Mouse (Mus musculus): Measurements from ENCODE around the gene Usp24.
"Not testable (repeated sequence)": the region's sequence is repeated elsewhere in the genome, so short reads cannot be mapped to it uniquely, and the experiment has no call there.

Usp24 gene

DNA sequence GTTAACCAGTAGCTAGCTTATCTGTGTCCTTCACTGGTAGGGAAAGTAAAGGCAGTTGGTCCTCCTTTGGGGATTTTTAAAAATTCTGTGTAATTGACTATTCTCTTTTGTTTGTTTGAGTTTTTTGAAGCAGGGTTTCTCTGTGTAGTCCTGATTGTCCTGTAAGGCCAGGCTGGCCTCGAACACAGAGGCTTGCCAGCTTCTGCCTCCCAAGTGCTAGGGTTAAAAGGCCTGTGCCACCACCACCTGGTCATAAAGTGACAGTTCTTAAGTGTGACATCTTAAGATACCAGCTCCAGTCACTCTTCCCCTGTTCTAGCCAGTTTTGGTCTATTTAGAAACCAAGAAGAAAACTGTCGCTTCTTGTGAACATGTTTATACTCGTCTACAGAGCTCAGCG lies 2.2 kb downstream of the Usp24 start:
- DNase-seq (ENCODE audit: low read depth, low spot score), result no peak

DNA sequence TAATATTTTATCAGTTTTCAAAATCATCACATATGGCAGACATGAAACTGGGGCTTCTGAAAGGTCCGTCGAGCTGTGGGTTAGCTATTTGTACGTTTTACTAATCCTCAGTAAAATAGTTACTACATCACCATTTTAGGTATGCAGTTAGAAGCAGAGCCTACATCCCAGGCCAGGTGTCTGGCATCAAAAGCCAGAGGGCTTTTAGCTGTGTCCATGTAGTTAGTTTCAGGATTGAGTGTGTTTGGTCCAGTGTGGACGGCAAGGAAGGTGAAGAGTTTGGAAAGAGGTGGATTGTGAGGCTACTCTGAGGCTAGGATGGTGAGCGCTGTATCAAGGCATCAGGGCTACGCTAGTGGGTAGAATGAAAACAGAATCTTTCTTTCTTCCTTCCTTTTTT lies 3.0 kb downstream of the Usp24 start:
- DNase-seq (ENCODE audit: low read depth, low spot score), result no peak

DNA sequence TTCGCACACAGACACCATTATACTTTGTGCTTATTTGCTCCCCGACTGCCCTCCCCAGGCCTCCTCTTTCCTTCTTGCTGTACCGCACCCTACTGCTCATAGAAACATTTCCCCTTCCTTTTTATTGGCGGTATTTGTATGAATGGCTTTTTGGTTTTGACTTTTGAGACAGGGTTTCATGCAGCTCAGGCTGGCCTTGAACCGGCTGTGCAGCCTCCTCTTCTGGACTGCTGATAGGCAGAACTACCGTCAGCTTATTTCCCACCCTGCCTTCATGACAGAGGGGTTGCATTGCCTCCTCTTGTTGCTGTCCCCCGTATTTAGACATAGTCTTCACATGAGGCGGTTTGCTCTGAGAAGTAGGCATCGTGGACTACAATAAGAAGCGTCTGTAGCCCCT lies 6.8 kb downstream of the Usp24 start:
- DNase-seq (ENCODE audit: low read depth, low spot score), result no peak

DNA sequence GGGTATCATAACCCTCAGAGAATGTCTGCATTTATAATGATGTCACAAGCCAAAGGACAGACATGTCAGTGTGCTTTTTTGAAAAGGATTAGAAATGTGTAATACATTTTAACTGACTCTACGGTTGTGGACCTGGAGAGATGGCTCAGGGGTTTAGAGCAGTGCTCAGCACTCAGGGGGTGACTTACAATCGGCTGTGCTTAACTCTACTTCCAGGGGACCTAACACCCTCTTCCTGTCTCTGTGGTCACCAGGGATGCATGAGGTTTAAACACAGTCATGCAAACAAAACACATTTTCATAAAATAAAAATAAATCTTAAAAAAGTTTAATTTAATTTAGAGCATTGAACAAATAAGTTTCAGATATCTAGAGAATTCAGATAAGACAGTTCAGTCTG lies 7.3 kb downstream of the Usp24 start:
- no peak for DNase-seq (ENCODE audit: low read depth, low spot score)

DNA sequence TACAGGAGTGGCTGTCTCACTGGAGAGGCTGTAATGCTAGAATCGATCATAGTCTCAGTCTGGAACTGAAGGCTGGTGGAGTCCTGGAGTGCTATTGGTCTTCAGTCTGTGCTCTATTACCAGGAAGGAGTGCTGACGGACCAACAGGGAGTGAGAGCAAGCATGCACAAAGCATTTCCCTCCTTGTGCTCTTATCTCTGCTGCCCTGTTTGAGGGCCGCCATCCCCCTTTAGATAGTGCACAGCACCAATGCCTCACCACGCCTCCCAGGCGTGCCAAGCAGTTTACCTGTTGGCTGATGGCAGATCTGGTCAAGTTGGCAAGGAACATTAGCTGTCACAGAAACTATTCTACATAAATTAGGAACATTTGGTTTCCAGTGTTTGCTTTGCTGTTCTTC lies 11.4 kb downstream of the Usp24 start:
- DNase-seq (ENCODE audit: low read depth, low spot score), result no peak

DNA sequence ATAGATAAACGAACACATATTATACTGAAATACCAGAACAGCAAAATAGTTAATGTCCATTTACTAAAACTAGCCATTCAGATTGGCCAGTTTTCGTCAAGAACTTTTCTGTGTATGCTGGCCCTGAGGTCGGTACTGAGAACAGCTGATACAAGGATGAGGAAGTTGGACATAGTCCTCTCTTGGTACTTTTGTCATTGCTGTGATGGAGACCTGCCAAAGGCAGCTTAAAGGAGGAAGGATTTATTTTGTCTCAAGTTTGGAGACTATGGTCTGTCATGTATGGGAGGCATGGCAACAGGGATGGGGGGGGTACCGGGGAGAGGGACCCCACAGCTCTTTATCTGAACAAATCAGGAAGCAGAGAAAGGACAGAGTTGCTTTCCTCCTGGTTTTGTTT lies 12.7 kb downstream of the Usp24 start:
- no peak for DNase-seq (ENCODE audit: low read depth, low spot score)

DNA sequence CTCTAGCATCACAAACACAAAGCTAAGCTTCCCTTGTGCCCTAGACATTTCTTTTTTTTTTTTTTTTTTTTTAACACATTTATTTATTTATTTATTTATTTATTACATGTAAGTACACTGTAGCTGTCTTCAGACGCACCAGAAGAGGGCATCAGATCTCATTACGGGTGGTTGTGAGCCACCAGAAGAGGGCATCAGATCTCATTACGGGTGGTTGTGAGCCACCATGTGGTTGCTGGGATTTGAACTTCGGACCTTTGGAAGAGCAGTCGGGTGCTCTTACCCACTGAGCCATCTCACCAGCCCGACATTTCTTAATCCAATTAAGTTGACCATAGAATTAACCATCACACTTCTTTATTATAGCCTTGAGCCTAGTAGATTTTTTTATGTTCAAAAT lies 13.2 kb downstream of the Usp24 start:
- not testable (repeated sequence) for DNase-seq (ENCODE audit: low read depth, low spot score)

DNA sequence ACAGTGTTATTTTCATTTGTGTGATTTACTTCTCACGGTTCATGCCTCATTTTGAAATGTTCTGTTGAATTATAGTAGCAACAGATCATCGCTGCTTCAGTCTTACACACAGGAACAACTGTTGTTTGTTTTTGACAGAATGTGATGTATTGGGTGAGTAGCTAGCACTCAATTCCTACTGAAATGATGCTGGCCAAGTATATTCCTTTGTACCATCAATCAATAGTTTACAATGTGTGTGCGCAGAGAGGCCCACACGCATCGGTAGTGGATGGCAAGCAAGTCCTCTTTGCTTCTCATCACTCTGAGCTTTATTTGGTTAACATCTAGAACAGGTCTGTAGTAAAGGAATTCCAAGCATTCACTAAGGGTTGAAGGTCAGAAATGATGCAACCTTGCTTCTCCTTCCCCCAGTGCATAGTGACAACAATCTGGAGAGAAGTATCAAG lies 14.4 kb downstream of the Usp24 start:
- DNase-seq (ENCODE audit: low read depth, low spot score), result peak; percentile 61

DNA sequence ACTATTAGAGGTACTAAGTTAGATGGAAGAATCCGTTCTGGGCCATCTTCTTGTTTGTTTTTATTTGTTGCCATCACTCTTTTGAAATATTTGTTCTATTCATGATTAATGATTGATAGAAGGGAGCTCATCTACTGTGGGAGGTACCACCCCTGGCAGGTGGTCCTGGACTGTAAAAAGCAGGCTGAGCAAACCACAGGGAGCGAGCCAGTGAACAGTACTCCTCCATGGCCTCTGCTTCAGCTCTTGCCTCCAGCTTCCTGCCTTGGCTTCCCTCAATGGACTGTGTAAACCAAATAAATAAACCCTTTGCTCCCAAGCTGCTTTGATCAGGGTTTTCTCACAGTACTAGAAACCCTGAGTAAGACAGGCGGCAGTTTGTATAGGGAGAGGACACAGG lies 17.1 kb downstream of the Usp24 start:
- DNase-seq (ENCODE audit: low read depth, low spot score), result no peak

DNA sequence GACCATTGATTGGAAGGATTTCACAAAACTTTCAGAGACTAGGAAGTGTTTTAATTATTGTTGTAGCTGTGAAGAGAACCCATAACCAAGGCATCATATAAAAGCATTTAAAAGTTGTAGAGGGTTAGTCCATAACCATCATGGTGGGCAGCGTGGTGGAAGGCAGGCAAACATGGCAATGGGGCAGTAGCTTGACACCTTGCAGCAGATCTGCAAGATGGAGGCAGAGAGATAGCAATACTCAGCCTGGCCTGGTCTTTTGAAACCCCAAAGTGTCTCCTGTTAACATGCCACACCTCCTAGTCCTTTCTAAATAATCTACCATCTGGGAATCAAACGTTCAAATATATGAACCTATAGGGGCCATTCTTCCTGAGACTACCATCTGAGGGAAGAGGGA lies 17.6 kb downstream of the Usp24 start:
- no peak for DNase-seq (ENCODE audit: low read depth, low spot score)

DNA sequence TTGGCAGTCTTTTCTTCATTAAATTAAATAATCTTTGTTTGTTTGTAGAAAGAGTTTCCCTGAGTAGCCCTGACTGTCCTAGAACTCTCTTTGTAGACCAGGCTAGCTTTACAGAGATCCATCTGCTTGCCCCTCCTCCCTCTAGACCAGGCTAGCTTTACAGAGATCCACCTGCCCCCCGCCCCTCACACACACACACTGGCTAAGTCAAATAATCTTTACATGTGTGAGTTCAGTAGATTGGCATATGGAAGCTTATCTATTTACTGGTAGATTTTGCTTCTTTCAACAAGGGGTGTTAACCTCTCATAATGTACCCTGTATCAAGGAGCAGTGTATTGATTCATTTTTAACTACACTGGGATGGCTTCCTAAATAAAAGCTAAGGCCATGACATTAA lies 19.8 kb downstream of the Usp24 start:
- DNase-seq (ENCODE audit: low read depth, low spot score), result no peak

DNA sequence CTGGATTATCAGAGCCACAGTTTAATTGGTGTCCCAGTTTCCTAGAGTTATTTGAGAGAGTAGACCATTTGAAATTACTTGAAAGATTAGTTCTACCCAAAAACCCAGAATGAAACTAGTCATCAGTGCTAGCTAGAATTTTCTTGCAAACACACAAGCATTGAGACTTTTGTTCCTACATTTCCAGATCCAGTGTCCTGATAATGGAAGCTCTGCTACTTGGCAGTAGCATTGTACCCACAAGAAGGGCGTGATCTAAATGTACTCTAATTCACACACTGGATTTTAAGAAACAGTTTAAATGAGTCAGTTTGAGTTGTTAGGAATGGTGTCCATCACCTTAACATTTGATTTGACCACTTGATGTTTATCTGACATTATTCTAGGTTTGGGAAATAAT lies 31.7 kb downstream of the Usp24 start:
- DNase-seq (ENCODE audit: low read depth, low spot score), result no peak

DNA sequence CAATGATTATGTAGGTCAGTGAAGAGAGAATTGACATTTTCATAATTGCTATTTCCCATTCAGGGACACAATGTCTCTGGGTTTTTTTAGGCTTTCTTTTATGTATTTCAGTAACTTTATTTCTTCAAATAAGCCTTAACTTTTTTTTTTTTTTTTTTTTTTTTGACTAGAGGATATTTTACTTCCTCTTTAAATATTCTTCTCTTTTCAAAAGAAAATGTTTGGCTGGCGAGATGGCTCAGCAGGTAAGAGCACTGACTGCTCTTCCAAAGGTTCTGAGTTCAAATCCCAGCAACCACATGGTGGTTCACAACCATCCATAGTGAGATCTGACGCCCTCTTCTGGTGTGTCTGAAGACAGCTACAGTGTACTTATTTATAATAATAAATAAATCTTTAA lies 39.0 kb downstream of the Usp24 start:
- not testable (repeated sequence) for DNase-seq (ENCODE audit: low read depth, low spot score)

DNA sequence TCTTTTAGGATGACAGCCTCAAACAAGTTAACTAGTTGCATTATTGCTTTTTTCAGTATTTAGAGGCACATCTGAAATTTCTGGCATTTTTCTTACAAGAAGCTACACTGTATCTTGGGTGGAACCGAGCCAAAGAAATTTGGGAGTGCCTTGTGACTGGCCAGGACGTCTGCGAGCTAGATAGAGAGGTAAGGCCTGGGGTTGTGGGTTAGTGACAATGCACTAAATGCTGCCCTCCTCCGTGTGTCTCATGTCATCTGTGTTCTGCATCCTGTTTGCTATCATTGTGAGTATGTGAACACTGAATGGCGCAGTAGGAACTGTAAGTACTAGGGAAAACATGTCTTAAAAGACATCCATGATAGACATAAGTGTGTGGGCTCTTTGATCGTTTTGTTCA lies 54.0 kb downstream of the Usp24 start:
- DNase-seq (ENCODE audit: low read depth, low spot score), result no peak

DNA sequence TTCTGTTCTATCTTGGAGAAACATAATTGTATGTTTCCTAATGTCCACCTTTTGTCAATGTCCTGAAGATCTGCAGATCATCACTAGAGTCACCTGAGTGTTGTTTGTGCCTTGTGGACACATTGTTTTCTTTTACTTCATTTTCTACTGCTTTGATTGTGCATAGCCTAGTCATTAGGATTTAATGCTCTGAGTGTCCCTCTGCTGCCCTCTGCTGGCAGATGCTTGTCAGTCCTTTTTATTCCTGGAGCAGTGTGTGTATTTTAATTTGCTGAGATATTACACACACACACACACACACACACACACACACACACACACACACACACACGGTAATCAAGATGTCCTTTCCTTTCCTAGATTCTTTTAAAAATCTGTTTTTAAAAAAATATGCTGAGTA lies 59.8 kb downstream of the Usp24 start:
- DNase-seq (ENCODE audit: low read depth, low spot score), result peak; percentile 84

DNA sequence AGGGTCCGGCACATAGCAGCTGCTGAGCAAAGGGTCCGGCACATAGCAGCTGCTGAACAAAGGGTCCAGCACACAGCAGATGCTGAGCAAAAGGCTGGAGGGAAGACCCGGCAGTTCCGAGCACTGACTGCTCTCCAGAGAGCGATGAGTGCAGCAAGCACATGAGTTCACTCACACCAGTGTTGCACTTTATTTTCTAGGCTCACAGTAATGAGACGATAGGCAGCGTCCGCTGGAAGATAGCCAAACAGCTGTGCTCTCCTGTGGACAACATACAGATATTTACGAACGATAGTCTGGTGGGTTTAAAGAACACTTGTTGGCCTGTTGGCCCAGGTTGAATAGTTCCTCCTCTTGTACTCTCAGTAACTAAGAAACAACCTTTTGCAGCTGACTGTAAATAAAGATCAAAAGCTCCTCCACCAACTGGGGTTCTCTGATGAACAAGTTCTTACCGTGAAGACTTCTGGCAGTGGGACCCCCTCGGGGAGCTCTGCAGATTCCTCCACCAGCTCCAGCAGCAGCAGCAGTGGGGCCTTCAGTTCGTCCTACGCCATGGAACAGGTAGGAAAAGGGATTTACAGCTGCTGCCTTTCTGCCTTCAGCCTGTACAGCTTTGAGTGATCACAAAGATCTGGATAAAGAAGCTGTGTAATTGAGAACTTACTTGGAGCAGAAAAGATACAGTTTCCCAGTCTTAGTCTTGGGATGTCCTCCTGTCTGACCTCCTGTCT lies 63.0 kb downstream of the Usp24 start:
- peak; percentile 27 for DNase-seq (ENCODE audit: low read depth, low spot score)

DNA sequence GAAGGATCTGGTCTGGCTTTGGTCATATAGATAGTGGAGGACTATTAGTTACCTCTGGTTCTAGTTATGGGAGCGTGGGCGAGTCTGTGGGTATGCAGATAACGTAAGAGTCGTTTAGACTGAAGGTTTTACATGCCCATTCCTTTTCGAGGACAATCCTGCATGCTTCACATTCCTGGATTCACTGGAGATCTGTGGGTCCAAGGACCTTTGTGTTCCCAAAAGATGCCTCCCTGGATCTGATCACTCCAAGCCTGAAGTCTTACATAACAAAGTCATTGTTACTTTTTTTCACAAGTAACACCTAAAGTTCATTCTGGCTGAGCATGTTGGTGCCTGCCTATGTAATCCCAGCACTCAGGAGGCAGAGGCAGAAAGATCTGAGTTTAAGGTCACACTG lies 65.1 kb downstream of the Usp24 start:
- DNase-seq (ENCODE audit: low read depth, low spot score), result no peak

DNA sequence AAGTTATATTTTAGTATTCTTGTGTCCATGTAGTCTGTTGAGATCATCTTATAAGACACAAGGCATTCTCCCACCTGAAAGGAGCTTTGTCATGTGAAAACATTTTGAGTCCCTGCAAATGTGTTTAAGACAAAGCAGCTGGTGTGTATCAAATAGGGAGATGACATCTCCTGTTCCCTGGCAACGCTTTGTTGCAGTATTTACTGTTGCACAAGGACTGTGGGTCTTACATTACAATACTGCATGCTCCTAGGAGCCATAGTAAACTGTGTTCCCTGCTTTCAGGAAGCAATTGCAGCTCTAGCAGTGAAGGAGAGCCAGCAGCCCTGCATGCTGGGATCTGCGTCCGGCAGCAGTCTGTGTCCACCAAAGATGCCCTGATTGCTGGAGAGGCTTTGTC lies 73.9 kb downstream of the Usp24 start:
- no peak for DNase-seq (ENCODE audit: low read depth, low spot score)

DNA sequence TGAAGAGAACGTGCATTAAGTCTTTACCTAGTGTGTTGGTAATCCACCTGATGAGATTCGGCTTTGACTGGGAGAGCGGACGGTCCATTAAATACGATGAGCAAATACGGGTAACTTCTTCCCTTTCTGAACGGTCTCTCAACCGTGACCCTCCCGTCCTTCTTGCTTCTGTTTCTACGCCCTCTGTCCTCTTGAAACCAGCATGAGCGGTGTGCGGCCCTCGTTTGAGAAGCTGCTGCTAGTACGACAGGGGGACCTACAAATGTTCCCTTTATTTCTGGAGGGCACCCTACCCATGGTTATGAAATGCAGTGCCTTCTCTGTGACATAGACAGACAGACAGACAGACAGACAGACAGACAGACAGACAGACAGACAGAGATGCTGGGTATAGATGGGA lies 93.6 kb downstream of the Usp24 start:
- no peak for DNase-seq (ENCODE audit: low read depth, low spot score)

DNA sequence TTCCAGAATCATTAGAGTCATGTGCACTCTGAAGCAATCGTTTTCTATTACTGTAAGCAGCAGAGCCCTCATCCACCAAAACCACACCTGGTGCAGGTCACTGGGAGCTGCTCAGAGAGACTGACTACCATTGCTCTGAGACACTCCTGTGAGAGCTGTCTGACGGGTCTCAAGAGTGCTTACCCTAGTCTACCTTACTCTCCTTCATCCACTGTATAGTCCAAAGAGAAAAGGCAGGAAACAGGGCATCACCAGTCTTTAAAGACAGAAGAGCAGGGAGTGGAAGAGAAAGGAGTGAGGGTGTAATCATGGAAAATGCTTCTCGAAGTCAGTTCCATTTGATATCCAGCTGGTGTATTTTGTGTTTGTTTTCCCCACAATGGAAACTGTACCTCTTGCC lies 103.2 kb downstream of the Usp24 start:
- no peak for DNase-seq (ENCODE audit: low read depth, low spot score)

DNA sequence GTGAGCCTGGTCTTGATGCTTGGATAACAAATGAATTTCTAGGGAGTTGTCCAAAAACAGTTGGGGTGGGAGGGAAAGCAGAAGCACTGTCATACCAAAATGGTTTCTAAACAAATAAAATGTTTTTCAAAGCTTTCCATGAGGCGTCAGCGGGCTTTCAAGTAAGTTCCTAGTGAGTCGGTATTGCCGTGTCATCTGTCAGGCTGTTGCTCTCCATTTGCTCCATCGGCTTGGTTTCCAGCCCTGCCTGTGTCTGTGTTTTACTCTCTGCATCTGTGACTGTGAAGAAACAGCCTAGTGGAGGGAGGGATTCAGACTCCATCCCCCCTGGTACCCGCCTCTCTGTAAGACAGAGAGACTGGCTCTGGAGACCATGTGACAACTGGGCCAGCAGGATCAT lies 103.8 kb downstream of the Usp24 start:
- no peak for DNase-seq (ENCODE audit: low read depth, low spot score)

DNA sequence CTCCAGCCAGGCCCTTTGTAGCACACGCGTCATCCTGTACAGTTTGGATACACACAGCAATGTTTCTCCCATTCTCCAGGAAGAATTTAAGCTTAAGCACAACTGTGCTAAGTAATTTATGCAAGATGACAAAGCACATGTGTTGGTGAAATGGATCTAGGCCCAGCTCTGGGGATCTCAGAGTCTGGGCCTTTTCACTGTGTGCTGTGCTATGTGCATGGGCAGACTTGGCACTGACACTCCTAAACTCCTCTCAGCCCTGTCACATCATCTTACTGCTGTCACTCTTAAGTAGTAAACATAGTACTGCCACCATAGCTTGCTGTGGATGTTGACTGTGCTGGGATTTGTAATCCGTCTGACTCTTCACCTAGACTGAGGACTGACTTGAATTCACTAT lies 106.6 kb downstream of the Usp24 start:
- DNase-seq (ENCODE audit: low read depth, low spot score), result no peak

DNA sequence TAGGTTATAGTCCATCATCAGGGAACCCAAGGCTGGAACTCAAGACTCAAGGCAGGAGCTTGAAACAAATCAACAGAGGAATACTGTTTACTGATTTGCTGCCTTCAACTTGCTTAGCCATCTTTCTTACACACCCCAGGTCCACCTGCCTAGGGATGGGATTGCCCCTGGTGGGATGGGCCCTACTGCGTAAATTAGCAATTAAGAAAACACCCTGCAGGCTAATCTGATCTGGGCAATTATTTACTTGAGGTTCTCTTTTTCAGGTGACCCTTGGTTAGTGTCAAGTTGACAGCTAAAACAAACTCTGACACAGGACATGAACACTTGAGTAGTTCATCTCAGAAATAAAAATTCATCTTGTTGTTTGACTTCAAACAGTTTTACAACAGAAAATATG lies 108.5 kb downstream of the Usp24 start:
- no peak for DNase-seq (ENCODE audit: low read depth, low spot score)

DNA sequence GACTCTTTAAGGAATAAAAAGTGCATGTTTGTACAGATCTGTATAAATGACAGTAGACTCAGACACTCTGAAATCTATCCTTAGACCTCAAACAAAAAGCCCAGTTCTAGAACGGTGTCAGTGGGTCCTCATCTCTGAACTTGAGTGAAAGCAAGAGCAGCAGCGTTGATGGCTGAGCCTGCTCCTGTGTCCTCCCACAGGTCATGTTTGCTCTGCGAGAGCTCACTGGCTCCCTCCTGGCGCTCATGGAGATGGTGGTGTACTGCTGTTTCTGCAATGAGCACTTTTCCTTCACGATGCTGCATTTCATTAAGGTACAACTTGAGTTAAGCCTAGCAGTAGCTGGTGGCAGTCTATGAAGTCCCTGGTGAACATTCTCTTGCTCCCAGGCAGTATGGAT lies 110.3 kb downstream of the Usp24 start:
- peak; percentile 10 for DNase-seq (ENCODE audit: low read depth, low spot score)

Data from mesoderm, embryonic 11.5 days (tissue).